Mouse (Mus musculus): ENCODE measurements around the gene Cnot6l.

Gene Cnot6l

DNA sequence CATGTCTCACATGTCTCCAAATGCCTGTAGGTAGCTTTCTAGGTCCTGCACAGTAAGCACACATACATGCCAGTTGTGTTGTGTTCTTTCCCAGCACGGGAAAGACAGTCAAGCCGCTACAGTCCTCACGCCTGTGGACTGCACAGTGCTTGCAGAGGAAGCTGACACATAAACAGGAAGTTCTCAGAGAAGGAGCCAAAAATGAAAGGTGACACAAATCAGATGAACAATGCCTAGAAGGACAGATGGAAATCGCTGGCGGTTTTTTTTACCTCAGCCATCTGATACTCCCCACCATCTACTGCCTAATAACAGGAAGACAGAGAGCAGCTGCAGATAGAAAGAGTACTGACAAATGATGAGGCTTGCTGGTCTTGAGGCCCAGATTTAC, at the start of gene Cnot6l:
TSS of gene Cnot6l (minus strand) at position 151 of the 391 bp plus-strand sequence.
- no peak for DNase-seq (ENCODE audit: low read depth, low spot score)

DNA sequence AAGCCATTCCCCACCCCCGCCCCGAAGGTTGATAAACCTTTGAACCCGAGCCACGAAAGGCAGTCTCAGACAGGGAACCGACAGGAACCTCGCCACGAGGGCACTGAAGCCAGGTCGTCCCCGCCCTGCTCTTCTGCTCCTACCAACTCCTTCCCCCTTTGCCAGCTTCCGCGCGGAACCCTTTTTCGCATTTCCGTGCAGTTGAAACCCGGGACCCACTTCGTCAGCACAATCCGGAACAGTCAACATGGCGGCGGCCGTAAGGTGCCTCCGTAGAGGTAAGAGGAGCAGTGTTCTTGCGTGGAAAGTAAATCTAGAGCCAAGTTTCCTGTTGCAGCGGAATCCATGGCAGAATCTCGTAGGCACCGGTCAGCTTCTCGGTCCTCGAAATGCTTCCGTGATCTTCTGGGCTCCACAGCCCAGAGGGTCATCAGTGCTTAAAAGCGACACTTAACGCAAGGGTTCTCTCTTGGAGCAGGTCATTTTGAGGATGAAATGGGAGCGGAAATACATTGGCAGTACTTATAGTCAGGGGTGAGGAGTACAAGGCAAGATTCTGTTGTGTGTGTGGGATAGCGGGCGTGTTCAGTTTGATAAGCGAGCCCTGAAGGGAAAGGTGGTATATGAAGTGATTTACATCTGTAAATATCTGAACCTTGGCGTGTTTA, 46.1 kb upstream of the Cnot6l start:
- peak; percentile 95 for DNase-seq (ENCODE audit: low read depth, low spot score)

DNA sequence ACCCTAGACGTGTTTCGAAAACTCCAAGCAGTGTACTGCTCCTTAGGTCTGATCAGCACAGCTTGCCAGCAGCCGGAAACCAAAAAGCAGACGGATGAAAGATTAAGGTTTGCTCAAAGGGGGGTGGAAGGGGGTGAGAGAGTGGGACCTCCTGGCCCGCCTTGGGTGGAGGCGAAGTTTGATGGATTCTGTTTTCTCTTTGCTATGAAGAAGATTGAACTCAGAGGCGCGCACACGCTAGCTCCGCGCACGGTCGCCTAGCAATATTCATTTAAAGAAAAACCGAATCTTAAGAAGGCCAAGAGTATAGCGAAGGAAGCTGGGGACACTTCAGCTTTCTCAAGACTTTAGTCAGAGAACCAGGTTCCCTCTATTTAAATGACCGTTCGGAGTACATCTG, 45.5 kb upstream of the Cnot6l start, which contains the start of gene Mrpl1:
TSS of gene Mrpl1 (plus strand) at position 35 of the 400 bp plus-strand sequence.
- DNase-seq (ENCODE audit: low read depth, low spot score): peak; percentile 43

DNA sequence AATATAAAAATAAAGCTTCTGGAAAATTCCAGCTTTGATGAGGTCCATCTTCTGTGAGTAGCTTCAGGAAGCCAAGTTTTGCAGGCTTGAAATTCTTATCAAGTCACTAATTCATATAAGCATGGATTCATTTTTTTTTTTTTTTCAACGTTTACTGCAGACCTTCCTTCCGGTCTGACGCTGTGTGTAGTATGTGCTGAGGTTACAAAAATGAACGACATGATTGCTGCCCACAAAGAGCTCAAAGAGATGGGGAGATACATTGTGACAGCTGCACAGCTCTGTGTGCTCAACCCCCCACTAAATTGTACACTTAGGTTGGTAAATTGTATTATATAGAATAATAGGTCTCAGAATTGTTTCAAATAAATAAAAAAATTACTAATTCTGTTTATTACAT, 44.6 kb upstream of the Cnot6l start:
- DNase-seq (ENCODE audit: low read depth, low spot score): no peak

DNA sequence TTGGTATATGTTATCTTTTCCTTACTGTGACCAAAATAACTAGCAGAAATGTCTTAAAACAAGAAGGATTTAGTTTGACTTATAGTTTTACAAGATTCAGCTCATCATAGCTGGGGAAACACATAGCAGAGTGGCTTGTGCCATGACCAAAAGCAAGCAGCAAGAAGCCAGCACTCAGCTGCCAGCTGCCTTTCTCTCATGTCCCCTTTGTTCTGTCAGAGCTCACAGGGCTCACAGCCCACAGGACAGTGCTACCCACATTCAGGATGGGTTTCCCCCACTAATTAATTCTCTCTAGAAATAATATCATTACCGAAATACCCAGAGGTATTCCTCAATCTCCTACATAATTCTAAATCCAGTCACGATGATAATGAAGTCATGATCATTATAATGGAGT, 43.6 kb upstream of the Cnot6l start:
- no peak for DNase-seq (ENCODE audit: low read depth, low spot score)

DNA sequence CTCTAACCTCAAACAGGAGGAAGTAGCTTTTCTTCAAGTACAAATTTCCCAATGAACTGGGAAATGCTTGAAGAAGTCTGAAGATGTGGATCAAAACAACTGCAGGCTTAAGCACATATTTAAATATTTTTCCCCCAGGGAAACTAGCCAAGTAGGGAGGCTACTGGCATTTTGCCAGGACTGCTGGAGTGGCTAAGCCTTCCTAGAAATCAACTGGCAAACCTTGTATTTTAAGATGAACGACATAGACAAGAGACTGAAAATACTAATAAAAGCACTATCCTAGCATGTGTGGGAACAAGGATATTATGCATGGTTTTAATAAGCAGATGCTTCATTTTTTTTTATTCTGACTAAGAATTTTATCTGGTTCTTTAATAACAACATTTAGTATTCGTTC, 42.9 kb upstream of the Cnot6l start:
- no peak for DNase-seq (ENCODE audit: low read depth, low spot score)

DNA sequence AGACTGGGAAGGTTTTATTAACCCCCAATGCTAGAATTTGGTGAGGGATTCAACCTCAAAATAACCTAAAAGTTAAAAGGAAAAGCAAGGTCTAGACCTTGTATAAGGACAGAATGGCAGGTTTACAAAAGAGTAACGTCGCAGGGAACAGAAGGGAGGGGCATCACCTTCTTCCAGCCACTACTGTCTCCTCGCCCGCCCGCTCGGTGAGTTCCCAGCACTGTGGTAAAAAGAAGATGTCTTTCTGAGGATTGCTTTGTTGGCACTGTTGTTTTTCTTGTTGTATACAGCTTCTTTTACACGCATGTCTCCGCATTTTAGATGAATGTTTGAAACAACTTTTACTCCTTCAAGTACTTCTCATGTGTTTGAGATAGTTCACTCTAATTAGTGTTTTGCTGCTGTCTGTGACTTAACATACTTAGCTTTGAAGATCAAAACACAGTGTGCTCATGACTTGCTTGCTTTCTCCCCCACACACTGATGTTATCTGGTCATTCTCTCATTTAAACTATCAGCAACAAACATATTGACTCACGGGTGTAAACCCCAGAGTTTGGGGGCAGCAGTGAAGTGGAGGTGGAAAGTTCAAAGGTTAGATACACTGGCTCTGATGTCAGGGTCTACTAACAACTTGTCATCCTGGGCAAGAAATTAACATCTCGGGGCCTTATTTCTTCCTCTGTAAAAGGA, 37.6 kb upstream of the Cnot6l start:
- no peak for DNase-seq (ENCODE audit: low read depth, low spot score)

DNA sequence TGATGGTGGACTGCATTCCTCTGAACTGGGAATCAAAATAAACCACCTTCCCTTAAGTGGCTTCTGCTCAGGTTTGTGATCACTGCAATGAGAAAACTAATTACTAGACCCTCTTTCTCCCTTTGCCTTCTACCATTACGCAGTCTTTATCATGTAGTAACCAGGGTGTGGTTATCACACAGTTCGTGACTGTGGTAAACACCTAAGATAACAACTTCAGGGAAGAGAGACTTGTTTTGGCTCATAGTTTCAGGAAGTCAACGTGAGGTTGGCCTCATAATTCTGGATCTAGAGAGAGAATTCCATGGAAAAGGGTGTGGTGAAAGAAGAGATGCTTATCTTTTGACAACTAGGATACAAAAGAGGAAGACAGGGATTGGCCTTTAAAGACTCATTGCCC, 36.3 kb upstream of the Cnot6l start:
- no peak for DNase-seq (ENCODE audit: low read depth, low spot score)

DNA sequence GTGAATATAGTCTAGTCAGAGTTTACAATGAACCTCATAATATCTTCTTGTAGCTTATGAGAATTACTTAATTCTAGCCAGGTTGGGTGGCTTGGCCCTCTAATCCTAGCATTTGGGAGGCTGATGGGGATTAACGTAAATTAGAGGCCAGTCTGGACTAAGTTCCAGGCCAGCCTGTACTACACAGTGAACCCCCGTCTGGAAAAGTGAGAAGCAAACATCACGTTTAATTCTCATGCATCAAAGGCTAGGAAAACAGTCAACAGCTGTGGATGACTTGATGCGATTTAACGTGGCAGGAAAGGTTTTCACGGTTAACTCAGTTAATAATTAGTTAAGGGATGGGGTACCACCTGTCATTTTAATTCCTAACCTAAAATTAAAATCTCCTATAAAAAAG, 34.3 kb upstream of the Cnot6l start:
- DNase-seq (ENCODE audit: low read depth, low spot score): no peak

DNA sequence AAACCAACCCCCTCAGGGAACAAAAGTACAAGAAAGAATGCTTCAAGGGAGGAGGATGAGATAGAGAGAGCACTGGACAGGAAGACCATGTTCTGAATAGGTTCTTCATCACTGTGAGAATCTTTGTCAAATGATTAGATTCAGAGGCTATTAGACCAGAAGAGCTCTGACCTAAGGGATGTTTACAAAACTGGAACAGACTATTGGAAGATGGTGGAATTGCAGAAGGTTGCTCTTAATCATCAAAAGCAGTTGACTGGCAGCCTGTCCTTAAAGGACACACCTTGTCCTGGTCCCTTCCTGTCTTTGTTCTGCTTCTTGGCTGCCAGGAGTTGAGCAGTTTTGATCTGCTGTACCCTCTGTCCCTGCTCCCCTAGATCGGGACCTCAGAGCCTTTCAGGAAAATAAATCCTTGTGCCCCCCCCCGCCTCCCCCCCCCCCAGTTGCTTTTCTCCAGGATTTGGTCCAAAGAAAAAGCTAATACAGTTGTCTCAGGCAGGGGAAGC, 32.6 kb upstream of the Cnot6l start:
- no peak for DNase-seq (ENCODE audit: low read depth, low spot score)

DNA sequence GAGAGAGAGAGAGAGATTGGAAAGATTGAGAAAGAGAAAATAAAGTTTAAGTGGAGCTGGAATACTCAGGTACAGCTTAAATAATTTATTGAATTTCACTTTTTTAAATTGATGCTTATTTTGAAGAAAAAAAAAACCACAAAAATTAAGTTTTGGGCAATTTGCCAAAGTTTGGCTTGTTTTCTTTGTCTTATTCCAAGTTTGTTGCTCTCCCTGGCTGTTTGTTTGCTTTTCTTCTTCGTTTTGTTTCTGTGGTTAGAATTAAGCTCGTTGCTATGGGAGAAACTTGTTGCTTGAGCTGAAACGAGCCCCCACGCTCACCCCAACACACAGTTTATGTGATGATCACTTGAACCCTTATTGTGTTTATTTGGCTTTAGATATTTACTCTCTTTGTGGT, 27.3 kb upstream of the Cnot6l start:
- no peak for DNase-seq (ENCODE audit: low read depth, low spot score)

DNA sequence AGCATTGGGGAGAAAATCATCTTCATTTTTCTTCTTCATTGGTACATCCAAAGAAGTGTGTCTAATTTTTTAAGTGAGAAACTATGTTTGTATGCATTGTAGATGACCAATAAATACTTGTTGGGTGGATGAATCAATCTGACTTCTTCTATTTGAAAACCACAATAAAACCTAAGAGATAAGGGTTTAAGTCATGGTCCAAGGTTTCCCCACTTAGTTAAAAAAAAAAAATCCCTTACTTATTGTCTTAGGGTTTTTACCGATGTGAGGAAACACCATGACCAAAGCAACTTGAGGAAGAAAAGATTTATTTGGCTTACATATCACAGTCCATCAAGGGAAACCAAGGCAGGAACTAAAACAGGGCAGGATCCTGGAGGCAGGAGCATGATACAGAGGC, 25.8 kb upstream of the Cnot6l start:
- DNase-seq (ENCODE audit: low read depth, low spot score): no peak

DNA sequence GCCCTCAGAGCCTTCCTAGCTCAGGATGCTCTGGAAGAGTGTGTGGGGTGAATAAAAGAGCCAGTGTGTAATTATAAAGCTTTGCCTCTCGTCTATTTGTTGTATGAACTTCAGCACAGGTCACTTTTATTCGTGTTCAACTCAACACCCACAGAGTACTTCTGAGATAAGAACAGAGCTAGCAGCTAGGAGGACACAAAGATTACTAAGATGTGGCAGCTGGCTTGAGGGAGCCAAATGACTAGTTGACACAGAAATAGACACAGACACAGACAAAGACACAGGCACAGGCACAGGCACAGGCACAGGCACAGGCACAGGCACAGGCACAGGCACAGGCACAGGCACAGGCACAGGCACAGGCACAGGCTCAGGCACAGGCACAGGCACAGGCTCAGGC, 20.0 kb upstream of the Cnot6l start:
- DNase-seq (ENCODE audit: low read depth, low spot score): no peak

DNA sequence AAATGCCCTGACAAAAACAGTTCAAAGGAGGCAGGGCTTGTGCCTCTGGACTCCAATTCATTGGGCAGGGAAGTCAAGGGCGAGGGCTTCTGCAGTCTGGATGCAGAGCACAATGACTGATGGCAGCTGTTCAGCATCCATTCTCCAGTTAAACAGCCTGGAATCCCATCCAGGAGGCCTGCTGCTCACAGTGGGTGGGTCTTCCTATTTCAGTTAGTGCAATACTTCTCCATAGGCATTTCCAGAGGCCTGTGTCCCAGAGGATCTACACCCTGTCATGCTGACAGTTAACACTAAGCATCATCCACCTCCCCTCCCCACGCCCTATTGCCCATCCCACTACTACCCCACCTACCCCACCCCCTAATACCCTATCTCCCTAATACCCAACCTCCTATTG, 19.2 kb upstream of the Cnot6l start:
- DNase-seq (ENCODE audit: low read depth, low spot score): peak; percentile 12

DNA sequence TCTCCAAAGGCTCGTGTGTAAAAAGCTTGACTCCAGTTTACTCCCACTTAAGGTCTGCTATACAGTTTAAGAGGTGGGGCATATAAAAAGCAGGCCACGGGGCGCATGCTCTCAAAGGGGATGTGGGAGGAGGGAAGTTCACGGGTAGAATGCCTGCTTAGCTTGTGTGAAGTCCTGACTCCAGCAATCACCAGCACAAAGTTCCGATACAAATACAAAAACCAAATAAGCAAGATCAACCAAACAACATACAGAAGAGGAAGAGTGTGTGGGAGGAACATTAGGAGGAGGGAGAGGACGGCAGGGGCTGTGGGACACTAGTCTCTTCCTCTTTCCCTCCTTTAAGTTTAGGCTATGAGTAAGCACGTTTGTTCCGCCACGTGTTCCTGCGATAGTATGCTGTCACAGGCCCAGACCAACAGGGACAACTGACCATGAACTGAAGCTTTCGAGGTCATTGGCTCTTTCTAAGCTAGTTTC, 12.9 kb upstream of the Cnot6l start:
- DNase-seq (ENCODE audit: low read depth, low spot score): no peak

DNA sequence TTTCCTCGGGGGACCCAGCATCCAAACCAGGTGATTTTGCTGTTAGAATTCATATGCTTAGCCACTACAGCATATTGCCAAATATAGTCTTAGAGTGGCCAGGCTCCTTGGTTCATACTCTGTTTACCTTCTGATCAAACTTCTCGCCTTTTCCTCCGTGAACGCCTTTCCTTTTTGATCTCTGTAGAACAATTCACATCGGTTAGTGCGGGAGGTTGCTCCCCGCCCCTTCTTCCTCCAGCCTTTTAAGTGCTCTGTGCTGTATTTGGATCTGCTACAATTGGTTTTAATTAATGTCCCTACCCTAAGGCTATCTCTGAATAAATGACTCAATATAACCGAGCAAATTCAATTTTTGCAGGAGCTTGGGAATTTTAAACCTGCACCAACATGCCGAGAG, 12.2 kb upstream of the Cnot6l start:
- no peak for DNase-seq (ENCODE audit: low read depth, low spot score)

DNA sequence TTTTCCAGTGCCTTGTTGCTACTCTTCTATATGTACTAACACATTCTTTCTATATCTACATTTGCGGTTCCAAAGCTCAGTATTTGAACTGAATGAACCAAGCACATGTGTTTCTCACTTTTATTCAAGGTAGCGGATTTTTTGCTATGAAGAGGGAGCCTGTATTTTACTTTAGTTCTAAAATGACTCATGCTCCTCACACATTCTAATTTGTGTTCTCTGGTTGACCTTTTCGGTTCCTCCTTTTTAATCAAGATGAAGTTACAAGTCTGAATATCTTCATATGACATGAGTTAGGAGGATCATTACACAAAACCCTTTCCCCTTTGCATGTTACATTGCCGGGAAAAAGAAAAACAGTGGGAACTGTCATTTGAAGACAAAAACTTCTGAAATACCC, 7.8 kb upstream of the Cnot6l start:
- no peak for DNase-seq (ENCODE audit: low read depth, low spot score)

DNA sequence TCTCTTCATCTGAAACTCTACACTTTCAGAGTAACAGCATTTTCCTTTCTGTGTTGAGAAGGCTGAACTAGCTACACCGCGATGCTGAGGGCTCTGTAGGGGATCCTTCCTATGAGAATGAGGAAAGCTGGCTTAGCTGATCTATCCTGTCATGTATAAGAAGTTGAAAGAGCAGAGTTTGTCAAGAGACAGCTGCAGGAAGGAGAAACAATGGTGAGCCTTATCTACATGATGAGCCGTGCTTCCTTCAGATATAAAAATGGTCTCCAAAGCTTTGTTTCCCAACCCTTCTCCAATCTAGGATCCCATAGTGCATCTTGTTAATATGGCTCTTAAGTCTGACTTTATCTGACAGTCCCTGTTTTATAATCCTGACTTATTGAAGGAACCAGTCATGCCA, 6.5 kb upstream of the Cnot6l start:
- no peak for DNase-seq (ENCODE audit: low read depth, low spot score)

DNA sequence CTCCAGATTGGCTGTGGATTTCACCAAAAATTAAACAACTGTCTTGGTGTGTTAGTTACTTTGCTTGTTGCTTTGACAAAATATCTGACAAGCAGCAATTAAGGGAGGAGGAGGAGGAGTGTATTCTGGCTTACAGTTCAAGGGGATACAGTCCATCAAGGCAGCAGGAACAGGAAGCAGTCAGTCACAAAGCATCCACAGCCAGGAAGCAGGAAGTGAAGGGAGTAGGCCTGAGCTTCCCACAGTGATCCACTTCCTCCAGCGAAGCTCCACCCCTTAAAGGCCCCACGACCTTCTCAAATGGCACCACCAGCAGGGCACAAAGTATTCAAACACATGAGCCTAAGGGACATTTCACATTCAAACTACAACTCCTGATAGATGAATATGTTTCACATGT, 2.8 kb upstream of the Cnot6l start:
- peak; percentile 62 for DNase-seq (ENCODE audit: low read depth, low spot score)

DNA sequence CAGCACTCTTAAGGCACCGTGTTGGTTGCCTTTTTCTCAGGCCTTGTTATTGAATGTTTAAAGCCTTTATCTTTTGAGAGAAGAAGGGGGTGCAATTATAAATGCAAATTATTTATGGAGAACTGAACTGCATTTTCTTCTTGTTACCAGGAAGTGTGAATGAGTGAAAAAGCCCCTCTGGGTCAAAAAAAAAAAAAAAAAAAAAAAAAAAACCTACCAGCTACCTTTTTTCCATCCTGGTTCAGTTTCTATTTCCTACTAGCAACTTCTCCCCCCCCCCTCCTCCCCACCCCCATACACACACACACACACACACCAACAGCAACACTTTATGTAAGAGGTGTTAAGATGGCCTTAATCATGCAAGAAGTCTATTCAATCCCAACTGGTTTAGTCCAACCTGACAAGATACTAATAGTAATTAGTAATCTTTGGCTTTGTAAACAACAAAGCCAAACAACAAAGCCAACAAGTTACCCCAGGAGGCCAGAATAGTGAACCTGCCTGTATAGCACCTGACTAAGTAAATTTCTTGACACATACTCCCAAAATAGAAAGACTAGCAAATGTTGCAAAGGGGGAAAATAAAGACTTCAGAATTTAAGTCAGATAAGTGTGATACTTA, 463 bp downstream of the Cnot6l start:
- DNase-seq (ENCODE audit: low read depth, low spot score): no peak

DNA sequence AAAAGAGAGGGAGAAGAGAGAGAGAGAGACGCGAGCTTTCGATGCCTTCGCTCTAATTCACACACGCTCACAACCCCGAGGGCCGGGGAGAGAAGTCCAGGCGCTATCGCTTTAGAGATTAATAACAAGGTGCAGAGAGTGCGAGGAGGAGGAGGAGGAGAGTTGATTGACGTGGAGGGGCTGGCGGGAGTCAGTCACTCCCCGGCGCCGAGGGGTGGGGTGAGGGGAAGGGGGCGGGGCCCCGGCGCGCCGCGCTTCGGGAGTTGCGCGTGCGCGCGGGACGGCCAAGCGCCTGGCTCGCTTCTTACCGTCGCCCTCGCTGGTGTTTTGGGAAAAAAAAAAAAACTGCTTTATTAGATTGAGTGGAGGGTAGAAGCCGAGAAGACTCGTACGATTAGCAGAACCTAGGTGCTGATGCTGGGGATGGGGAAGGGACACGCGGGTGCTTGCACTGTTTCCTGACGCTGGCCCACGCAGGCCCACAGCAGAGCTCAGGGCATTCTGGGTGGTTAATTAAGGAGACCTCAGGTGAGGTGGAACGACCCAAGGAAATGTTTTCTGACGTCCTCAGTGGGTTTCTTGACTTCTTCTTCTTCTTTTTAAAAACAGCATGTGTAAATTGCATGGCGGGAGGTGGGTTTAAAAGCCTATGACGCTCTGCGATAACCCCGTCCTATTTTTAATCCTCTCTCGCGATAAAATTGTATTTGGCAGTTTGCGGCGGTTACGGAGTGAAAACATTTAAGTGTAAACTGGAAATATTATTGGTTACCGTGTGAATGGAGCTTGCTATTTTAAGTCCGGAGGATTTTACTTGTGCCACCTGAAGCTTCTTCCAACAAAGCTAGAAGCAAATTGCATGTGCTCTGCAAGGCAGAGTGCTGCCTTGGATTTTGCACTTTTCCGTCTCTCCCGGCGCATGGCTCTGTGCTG, 1.3 kb downstream of the Cnot6l start:
- DNase-seq (ENCODE audit: low read depth, low spot score): peak; percentile 86

Data from R1 (cell line).